Mouse (Mus musculus) E14TG2a.4 (cell line): ENCODE data around the gene Tipin.
"Not testable (repeated sequence)": the region's sequence is repeated elsewhere in the genome, so short reads cannot be mapped to it uniquely, and the experiment has no call there.

Experiments used
- H3K27me3 ChIP-seq: 2 replicates; pipeline ENCODE4 v1.6.1; 2014; ENCODE audit warnings: low read length, control low read depth; ENCODE audit not compliant: insufficient read depth
- H3K36me3 ChIP-seq: 2 replicates; pipeline ENCODE4 v1.6.1; 2014; ENCODE audit warnings: low read length, control low read depth; ENCODE audit not compliant: insufficient read depth
- H3K4me1 ChIP-seq: replicated peaks from 2 replicates; pipeline ENCODE4 v1.6.1; 2014; ENCODE audit warnings: low read depth, low read length, control low read depth
- H3K4me3 ChIP-seq: replicated peaks from 2 replicates; pipeline ENCODE4 v1.5.1; 2014; ENCODE audit warnings: mild to moderate bottlenecking, low read length
- H3K9me3 ChIP-seq: 2 replicates; pipeline ENCODE4 v1.6.1; 2014; ENCODE audit warnings: low read length, control low read depth
- CTCF ChIP-seq: conservative IDR thresholded peaks from 2 replicates; pipeline ENCODE4 v1.5.1; 2014; ENCODE audit warnings: low read length
- NANOG ChIP-seq: IDR thresholded peaks from 2 replicates; pipeline ENCODE4 v1.6.1; 2014; ENCODE audit warnings: borderline replicate concordance, low read length, mixed read lengths
- POU5F1 ChIP-seq: IDR thresholded peaks from 2 replicates; pipeline ENCODE4 v1.6.1; 2014; ENCODE audit warnings: low read length, borderline replicate concordance

Gene Tipin

GRCm38 (mm10) chr9:64274919-64275318 lies 6.5 kb upstream of the Tipin start:
- no peaks in the 10 kb centered on the region for H3K9me3 ChIP-seq
- H3K4me3 ChIP-seq: no peak overlapping the region
- peaks cover 29% of the 10 kb centered on the region for H3K4me1 ChIP-seq
- TF ChIP-seq CTCF: peak; percentile 78
- TF ChIP-seq POU5F1: no peak
- TF ChIP-seq NANOG: no peak
- H3K27me3 ChIP-seq: no peaks in the 10 kb centered on the region
- H3K36me3 ChIP-seq: no peaks in the 10 kb centered on the region

- Histone ChIP-seq H3K9me3 (no peaks in the 10 kb centered on the region), H3K4me1 (peaks cover 16% of the 10 kb centered on the region), H3K27me3 (no peaks in the 10 kb centered on the region), H3K36me3 (peaks cover 4% of the 10 kb centered on the region; the same call in 1 of the 2 replicates), H3K4me3 (no peak overlapping the region)
- TF ChIP-seq POU5F1 (no peak), NANOG (no peak), CTCF (peak; percentile 89)
Measured at GRCm38 (mm10) chr9:64277706-64278105, 3.7 kb upstream of the Tipin start.

DNA sequence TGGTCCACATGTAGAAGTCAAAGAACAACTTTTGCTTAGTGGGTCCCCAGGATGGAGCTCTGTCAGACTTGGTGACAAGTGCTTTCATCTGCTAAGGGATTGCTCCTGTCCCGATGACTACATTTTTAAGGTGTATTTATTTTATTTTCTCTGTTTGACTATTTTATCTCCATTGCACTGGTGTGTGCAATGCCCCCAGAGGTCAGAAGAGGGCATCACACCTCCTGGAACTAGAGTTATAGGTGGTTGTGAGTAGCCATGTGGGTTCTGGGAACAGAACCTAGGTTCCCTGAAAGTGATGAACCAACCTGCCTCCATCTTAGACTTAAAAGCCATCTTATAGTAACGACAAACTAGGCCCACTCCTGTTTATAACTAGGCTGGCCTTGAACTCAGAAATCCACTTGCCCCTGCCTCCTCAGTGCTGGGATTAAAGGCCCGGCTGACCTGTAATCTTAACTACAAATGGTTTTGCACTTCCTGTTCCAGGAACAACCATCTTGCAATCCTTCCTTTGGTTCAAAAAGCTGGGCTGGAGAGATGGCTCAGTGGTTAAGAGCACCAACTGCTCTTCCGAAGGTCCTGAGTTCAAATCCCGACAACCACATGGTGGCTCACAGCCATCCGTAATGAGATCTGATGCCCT lies 2.6 kb upstream of the Tipin start:
- TF ChIP-seq NANOG (no peak), CTCF (peak; percentile 61)
- peaks cover 27% of the 10 kb centered on the region for H3K4me1 ChIP-seq

GRCm38 (mm10) chr9:64281781-64282178 lies 399 bp downstream of the Tipin start:
- no peak for TF ChIP-seq CTCF
- no peak for TF ChIP-seq NANOG
- no peak for TF ChIP-seq POU5F1
- Histone ChIP-seq H3K4me3 (peak overlapping the region; percentile 96), H3K4me1 (peaks cover 47% of the 10 kb centered on the region), H3K27me3 (no peaks in the 10 kb centered on the region), H3K36me3 (peaks cover 32% of the 10 kb centered on the region), H3K9me3 (no peaks in the 10 kb centered on the region)

More for the DNA sequence above, 2.6 kb upstream of the Tipin start:
- peaks cover 8% of the 10 kb centered on the region for H3K36me3 ChIP-seq
- no peaks in the 10 kb centered on the region for H3K9me3 ChIP-seq
- H3K4me3 ChIP-seq: no peak overlapping the region
- H3K27me3 ChIP-seq: no peaks in the 10 kb centered on the region

DNA sequence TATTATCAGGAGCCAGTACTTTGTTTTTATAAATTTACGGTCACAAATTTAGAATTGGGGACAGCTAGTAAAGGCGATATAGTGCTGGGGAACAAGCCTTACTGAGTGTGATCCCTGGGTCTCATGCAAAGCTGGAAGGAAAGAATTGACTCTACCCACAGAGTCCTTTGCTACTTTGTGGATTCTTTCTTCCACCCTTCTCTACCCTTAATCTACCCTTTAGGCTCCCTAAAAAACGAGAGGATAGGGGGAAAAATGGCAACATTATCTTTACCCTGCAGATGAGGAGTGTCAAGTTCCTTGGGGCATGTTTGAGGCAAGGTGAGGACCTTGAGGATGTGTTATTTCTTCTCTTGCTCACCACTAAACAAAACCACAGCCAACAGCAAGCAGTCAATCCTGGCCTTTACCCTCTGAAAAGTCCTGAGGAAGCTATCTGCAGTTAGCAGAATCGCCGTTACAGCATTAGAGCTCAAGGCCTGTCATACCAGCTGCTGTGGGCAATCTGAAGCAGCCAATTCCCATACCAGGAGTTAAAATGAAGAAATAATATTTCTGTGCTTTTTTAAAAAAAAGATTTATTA lies 1.1 kb downstream of the Tipin start:
- H3K4me3 ChIP-seq: peak overlapping the region; percentile 96
- H3K4me1 ChIP-seq: peaks cover 52% of the 10 kb centered on the region
- no peaks in the 10 kb centered on the region for H3K27me3 ChIP-seq
- no peak for TF ChIP-seq NANOG
- no peak for TF ChIP-seq POU5F1
- TF ChIP-seq CTCF: no peak
- no peaks in the 10 kb centered on the region for H3K9me3 ChIP-seq
- H3K36me3 ChIP-seq: peaks cover 39% of the 10 kb centered on the region

GRCm38 (mm10) chr9:64303086-64303485 lies 21.7 kb downstream of the Tipin start:
- H3K9me3 ChIP-seq, H3K4me3 ChIP-seq, H3K27me3 ChIP-seq: not testable (repeated sequence)
- peaks cover 98% of the 10 kb centered on the region for H3K36me3 ChIP-seq
- H3K4me1 ChIP-seq: peaks cover 54% of the 10 kb centered on the region

DNA sequence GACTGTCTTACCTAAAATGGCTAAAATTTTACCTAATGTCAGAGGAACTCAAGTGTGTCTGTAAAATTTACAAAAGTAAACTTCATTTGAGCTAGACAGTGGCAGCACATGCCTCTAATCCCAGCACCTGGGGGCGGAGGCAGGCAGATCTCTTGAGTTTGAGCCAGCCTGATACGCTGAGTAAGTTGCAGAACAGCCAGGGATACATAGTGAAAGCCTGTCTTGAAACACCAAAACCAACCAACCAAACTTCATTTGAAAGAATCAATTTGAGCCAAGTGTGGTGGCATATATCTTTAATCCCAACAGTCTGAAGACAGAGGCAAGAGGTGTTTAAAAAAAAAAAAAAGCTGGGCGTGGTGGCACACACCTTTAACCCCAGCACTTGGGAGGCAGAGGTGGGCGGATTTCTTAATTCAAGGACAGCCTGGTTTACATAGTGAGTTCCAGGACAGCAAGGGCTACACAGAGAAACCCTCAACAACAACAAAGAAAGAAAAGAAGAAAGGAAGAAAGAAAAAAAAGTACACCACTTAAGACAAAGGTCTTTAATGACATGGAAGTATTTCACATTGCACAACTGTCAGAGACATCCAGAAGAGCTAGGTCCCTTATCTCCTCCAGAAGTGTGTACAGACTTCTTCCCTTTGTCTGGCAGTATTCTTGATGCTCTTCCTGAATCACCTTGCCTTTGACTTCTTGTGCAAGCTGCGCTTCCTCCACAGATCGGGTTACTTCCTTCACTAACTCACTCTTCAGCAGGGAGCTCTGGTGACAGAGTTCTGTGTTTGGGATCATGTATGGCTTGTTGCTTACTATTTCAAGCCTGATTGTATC lies 25.3 kb downstream of the Tipin start:
- peaks cover 49% of the 10 kb centered on the region for H3K4me1 ChIP-seq
- H3K36me3 ChIP-seq: peaks cover 85% of the 10 kb centered on the region
- H3K9me3 ChIP-seq: no peaks in the 10 kb centered on the region
- no peak overlapping the region for H3K4me3 ChIP-seq
- no peak for TF ChIP-seq CTCF
- TF ChIP-seq POU5F1: no peak
- TF ChIP-seq NANOG: no peak
- H3K27me3 ChIP-seq: no peaks in the 10 kb centered on the region

DNA sequence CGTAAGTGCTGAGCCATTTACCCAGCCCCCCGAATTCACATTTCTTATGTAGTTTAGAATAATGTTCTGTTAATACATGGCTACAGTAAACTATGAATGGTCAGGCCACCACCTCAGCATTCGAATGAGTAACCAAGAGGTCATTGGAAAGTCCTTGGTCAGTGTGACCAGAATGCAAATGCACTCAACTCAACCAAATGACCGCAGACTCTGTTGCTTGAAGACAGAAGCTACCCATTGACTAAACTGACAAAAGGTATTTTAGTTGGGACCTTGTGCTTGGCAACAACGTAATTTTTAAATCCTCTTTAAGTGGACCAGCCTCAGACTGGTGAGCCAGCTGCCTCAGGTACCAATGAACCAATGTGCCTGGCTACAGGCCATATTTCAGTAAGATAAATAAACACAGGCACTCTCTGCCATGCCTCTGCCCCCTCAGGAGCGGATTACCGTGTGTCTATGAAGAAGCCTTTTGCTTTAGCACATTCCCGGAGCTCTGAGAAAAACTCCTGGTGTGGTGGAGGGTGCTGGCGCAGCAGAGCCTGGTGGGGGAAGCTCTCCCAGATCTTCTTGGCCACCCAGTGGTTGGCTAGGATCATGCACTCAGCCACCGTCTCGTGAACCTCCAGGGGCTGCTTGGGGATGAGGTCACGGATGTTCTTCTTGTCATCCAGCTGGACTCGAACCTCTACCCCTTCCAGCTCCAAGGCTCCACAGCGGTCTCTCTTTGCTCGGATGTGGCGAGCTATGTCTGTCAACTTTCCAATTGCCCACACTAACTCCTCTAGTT lies 29.8 kb downstream of the Tipin start:
- Histone ChIP-seq H3K4me3 (no peak overlapping the region), H3K9me3 (no peaks in the 10 kb centered on the region), H3K4me1 (peaks cover 39% of the 10 kb centered on the region), H3K36me3 (peaks cover 51% of the 10 kb centered on the region), H3K27me3 (no peaks in the 10 kb centered on the region)
- peak; percentile 24 for TF ChIP-seq CTCF
- no peak for TF ChIP-seq POU5F1
- no peak for TF ChIP-seq NANOG
